Mouse (Mus musculus) heart, embryonic 12.5 days (tissue): Measurements from ENCODE around the gene Slc25a13. TPM values are rescaled to one million over a fixed set of nuclear protein-coding genes. Genes with fewer than 3 reads are reported as not detected.
A peak's percentile ranks its signal among the peaks of the same experiment; 100 is the strongest.

Experiments
- ATAC-seq: fragments of 200-750 bp; cut with Nextera tagmentation; 2 replicates; pipeline ENCODE4 v1.8.0; 2017; ENCODE audit warnings: moderate TSS enrichment, moderate library complexity; ENCODE audit not compliant: insufficient number of reproducible peaks, low FRiP score
- H3K27ac ChIP-seq: fragments of 300-500 bp; sonication (generic); 2 replicates; pipeline ENCODE4 v1.5.1; 2016; ENCODE audit warnings: mild to moderate bottlenecking, moderate library complexity; ENCODE audit not compliant: poor library complexity, severe bottlenecking
- H3K27me3 ChIP-seq: fragments of 300-500 bp; sonication (generic); replicated peaks from 2 replicates; pipeline ENCODE4 v1.6.1; 2016; ENCODE audit warnings: mild to moderate bottlenecking, moderate library complexity
- H3K36me3 ChIP-seq: fragments of 300-500 bp; sonication (generic); 2 replicates; pipeline ENCODE4 v1.6.1; 2016; ENCODE audit warnings: mild to moderate bottlenecking, moderate library complexity
- H3K4me1 ChIP-seq: fragments of 300-500 bp; sonication (generic); replicated peaks from 2 replicates; pipeline ENCODE4 v1.6.1; 2016; ENCODE audit warnings: mild to moderate bottlenecking
- H3K4me2 ChIP-seq: fragments of 300-500 bp; sonication (generic); 2 replicates; pipeline ENCODE4 v1.6.1; 2016; ENCODE audit warnings: mild to moderate bottlenecking, moderate library complexity
- H3K4me3 ChIP-seq: fragments of 300-500 bp; sonication (generic); 2 replicates; pipeline ENCODE4 v1.5.1; 2016; ENCODE audit warnings: mild to moderate bottlenecking
- H3K9ac ChIP-seq: fragments of 300-500 bp; sonication (generic); 2 replicates; pipeline ENCODE4 v1.6.1; 2016; ENCODE audit warnings: mild to moderate bottlenecking, moderate library complexity
- H3K9me3 ChIP-seq: fragments of 300-500 bp; sonication (generic); replicated peaks from 2 replicates; pipeline ENCODE4 v1.6.1; 2016; ENCODE audit warnings: mild to moderate bottlenecking, moderate library complexity
- WGBS: fragments of 180-500 bp; shearing (Covaris S2); methylation state at CpG from one replicate; pipeline ENCODE4 v1.1.7; 2016; 5-methylcytosine and 5-hydroxymethylcytosine counted together
- polyA plus RNA-seq: library from polyadenylated mRNA; unstranded; fragments of >200 nt; fragmentation: Nextera tagmentation; extraction: Ambion mirVana; gene quantifications from 2 replicates; pipeline ENCODE4 v1.2.1, GENCODE M21; 2016

The Slc25a13 gene
- polyA plus RNA-seq, 1 experiment from 2014 or later = 80.5 TPM

GRCm38 (mm10) chr6:6167339-6168126 is 49.4 kb downstream of the Slc25a13 start:
- H3K4me3 ChIP-seq = no peak overlapping the region
- ATAC-seq = 0 out of 2 replicates have a peak, but pooled peaks have one; percentile 42
- H3K9ac ChIP-seq = no peak overlapping the region
- H3K9me3 ChIP-seq = no peaks in the 10 kb centered on the region
- H3K4me2 ChIP-seq = no peak overlapping the region
- H3K27me3 ChIP-seq = no peaks in the 10 kb centered on the region
- H3K27ac ChIP-seq = peak overlapping the region; percentile 60
- WGBS = 67% methylated on average over 10 of the region's 10 CpGs
- peaks cover 11% of the 10 kb centered on the region; the same call in 1 of the 2 replicates for H3K36me3 ChIP-seq
- peaks cover 29% of the 10 kb centered on the region for H3K4me1 ChIP-seq

DNA sequence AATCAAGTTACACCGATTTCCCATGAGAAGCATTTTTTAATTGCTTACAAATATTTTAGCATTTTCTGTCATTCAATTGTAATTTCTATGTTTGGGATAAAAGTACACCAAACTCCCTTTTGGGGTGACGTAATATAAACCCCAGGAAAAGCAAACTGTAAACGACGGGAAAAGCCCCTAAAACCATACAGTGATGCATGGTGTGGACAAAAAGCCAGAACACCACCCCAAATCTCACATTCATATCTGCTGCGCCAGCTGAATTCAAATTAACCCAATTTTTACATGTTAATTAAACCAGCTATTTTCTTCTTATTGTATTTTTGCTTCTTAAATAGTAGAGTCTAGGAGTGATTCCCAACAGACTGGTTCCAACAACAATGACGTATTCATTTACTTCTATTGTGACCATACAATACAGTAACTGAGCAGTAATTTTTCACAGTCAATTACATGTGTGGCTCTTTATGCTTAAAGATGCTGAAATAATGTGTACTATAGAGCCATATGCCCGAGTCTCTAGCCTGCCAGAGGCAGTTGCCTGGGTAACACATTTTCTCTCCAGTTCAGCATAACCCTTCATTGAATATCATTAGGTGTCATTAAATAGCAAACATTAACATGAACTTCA is 53.9 kb downstream of the Slc25a13 start:
- Histone ChIP-seq H3K9ac (no peak overlapping the region), H3K4me1 (peaks cover 37% of the 10 kb centered on the region), H3K9me3 (no peaks in the 10 kb centered on the region), H3K4me3 (no peak overlapping the region), H3K27me3 (no peaks in the 10 kb centered on the region), H3K27ac (no peak overlapping the region), H3K4me2 (no peak overlapping the region), H3K36me3 (peaks cover 11% of the 10 kb centered on the region; the same call in 1 of the 2 replicates)
- 88% methylated on average over 7 of the region's 7 CpGs for WGBS
- no peak for ATAC-seq

- no peak for ATAC-seq
- WGBS = 54% methylated on average over 6 of the region's 6 CpGs
- peaks cover 32% of the 10 kb centered on the region for H3K4me1 ChIP-seq
- H3K27me3 ChIP-seq = no peaks in the 10 kb centered on the region
- no peak overlapping the region for H3K9ac ChIP-seq
- no peak overlapping the region for H3K4me3 ChIP-seq
- H3K9me3 ChIP-seq = no peaks in the 10 kb centered on the region
- no peak overlapping the region for H3K4me2 ChIP-seq
- H3K36me3 ChIP-seq = peaks cover 14% of the 10 kb centered on the region; the same call in 1 of the 2 replicates
- no peak overlapping the region for H3K27ac ChIP-seq
Observed at GRCm38 (mm10) chr6:6162146-6162545, 54.8 kb downstream of the Slc25a13 start.

- no peak for ATAC-seq
- Histone ChIP-seq H3K27me3 (no peaks in the 10 kb centered on the region), H3K27ac (no peak overlapping the region), H3K4me3 (no peak overlapping the region), H3K36me3 (peaks cover 8% of the 10 kb centered on the region; the same call in 1 of the 2 replicates), H3K4me1 (peaks cover 33% of the 10 kb centered on the region), H3K4me2 (no peak overlapping the region), H3K9me3 (no peaks in the 10 kb centered on the region), H3K9ac (no peak overlapping the region)
- WGBS = 85% methylated on average over 7 of the region's 7 CpGs
Observed at GRCm38 (mm10) chr6:6160645-6161426, 56.1 kb downstream of the Slc25a13 start.

GRCm38 (mm10) chr6:6159221-6159859 is 57.6 kb downstream of the Slc25a13 start:
- H3K27ac ChIP-seq = peak overlapping the region; percentile 26; the same call in 1 of the 2 replicates
- no peaks in the 10 kb centered on the region for H3K27me3 ChIP-seq
- peaks cover 46% of the 10 kb centered on the region for H3K4me1 ChIP-seq
- WGBS = 19% methylated on average over 7 of the region's 7 CpGs
- no peak overlapping the region for H3K4me3 ChIP-seq
- ATAC-seq = no peak
- H3K4me2 ChIP-seq = peak overlapping the region; percentile 19; the same call in 1 of the 2 replicates
- no peak overlapping the region for H3K9ac ChIP-seq
- H3K36me3 ChIP-seq = 0 out of 2 replicates have a peak, but pooled peaks cover 10% of the 10 kb centered on the region
- no peaks in the 10 kb centered on the region for H3K9me3 ChIP-seq

GRCm38 (mm10) chr6:6153426-6153825 is 63.5 kb downstream of the Slc25a13 start:
- ATAC-seq = 0 out of 2 replicates have a peak, but pooled peaks have one; percentile 53
- 60% methylated on average over 10 of the region's 10 CpGs for WGBS
- Histone ChIP-seq H3K4me3 (no peak overlapping the region), H3K36me3 (peaks cover 22% of the 10 kb centered on the region), H3K4me2 (no peak overlapping the region), H3K27me3 (no peaks in the 10 kb centered on the region), H3K4me1 (peaks cover 33% of the 10 kb centered on the region), H3K9me3 (no peaks in the 10 kb centered on the region), H3K9ac (no peak overlapping the region), H3K27ac (no peak overlapping the region)

DNA sequence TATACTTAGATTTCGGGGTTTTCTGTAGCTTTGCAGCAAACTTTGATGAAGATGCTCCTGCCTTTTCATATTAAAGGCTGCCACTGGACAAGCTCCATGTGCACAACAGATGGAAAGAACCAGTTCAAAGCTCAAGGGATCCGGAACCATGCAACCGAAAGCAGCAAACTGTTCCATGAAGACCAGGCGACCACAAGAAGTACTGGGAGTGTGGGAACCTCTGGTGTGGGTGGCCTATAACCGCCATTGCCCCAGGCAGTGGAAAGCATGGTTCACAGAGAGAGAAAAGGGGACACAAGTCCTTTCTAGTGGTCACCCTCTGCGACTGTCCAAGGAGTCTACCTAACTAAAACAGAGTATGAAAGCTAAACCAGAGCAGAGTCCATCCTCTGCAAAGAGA is 66.2 kb downstream of the Slc25a13 start:
- H3K4me1 ChIP-seq = peaks cover 26% of the 10 kb centered on the region
- no peaks in the 10 kb centered on the region for H3K9me3 ChIP-seq
- peaks cover 28% of the 10 kb centered on the region for H3K36me3 ChIP-seq
- no peak overlapping the region for H3K4me3 ChIP-seq
- no peak overlapping the region for H3K9ac ChIP-seq
- no peak for ATAC-seq
- WGBS = 90% methylated on average over 6 of the region's 6 CpGs
- no peak overlapping the region for H3K4me2 ChIP-seq
- H3K27me3 ChIP-seq = no peaks in the 10 kb centered on the region
- no peak overlapping the region for H3K27ac ChIP-seq

DNA sequence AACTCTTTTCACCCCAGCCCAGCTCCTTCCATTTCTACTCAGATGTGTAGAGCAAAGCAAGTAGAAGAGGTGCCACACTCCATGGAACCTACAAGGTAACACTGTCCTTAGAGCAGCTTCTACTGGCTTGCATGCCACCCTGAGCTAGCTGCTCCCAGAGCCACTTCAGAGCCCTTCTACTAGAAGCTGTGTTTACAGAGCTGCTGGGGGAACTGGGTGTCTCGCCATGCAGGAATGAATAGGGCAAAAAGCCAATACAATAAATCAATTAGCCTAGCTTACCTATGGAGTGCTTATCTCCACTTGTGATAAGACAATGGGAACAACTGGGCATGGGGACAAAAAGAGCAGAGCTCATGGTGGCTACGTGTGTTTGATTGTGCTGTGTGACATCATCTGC is 67.2 kb downstream of the Slc25a13 start:
- peaks cover 27% of the 10 kb centered on the region for H3K36me3 ChIP-seq
- no peak for ATAC-seq
- WGBS = 55% methylated on average over 2 of the region's 2 CpGs
- no peaks in the 10 kb centered on the region for H3K9me3 ChIP-seq
- no peak overlapping the region for H3K9ac ChIP-seq
- H3K4me2 ChIP-seq = no peak overlapping the region
- peaks cover 18% of the 10 kb centered on the region for H3K4me1 ChIP-seq
- H3K27me3 ChIP-seq = no peaks in the 10 kb centered on the region
- H3K27ac ChIP-seq = no peak overlapping the region
- H3K4me3 ChIP-seq = no peak overlapping the region

- no peak overlapping the region for H3K4me3 ChIP-seq
- H3K27me3 ChIP-seq = no peaks in the 10 kb centered on the region
- H3K36me3 ChIP-seq = peaks cover 23% of the 10 kb centered on the region
- H3K4me2 ChIP-seq = no peak overlapping the region
- WGBS = 89% methylated on average over 3 of the region's 3 CpGs
- ATAC-seq = no peak
- H3K9ac ChIP-seq = no peak overlapping the region
- H3K27ac ChIP-seq = no peak overlapping the region
- no peaks in the 10 kb centered on the region for H3K9me3 ChIP-seq
- H3K4me1 ChIP-seq = peaks cover 14% of the 10 kb centered on the region
Observed at GRCm38 (mm10) chr6:6149329-6149728, 67.6 kb downstream of the Slc25a13 start.

- ATAC-seq = no peak
- Histone ChIP-seq H3K27me3 (no peaks in the 10 kb centered on the region), H3K4me3 (no peak overlapping the region), H3K36me3 (peaks cover 20% of the 10 kb centered on the region), H3K4me2 (no peak overlapping the region), H3K27ac (no peak overlapping the region), H3K4me1 (0 out of 2 replicates have a peak, but pooled peaks cover 3% of the 10 kb centered on the region), H3K9ac (no peak overlapping the region), H3K9me3 (no peaks in the 10 kb centered on the region)
- 84% methylated on average over 13 of the region's 13 CpGs for WGBS
Observed at GRCm38 (mm10) chr6:6145412-6145811, 71.6 kb downstream of the Slc25a13 start.
